Mouse (Mus musculus) myocyte (in vitro differentiated cells): ENCODE measurements around the gene Cpne5.

Experiments
- CEBPB ChIP-seq: IDR thresholded peaks from 2 replicates; pipeline ENCODE4 v1.6.1; 2011; ENCODE audit warnings: mild to moderate bottlenecking, moderate library complexity; ENCODE audit not compliant: poor library complexity, insufficient read depth, severe bottlenecking
- MYOD1 ChIP-seq, 3 experiments: IDR thresholded peaks; one replicate each; pipeline ENCODE4 v1.6.1; 2011; ENCODE audit warnings: control low read depth in 2 of 3, low read depth in 2 of 3, mild to moderate bottlenecking in 2 of 3, moderate library complexity in 1 of 3; ENCODE audit not compliant: insufficient read length in 2 of 3, control insufficient read depth in 1 of 3
- MYOG ChIP-seq, 3 experiments: IDR thresholded peaks; one replicate each; pipeline ENCODE4 v1.6.1; 2011; ENCODE audit warnings: control low read depth in 2 of 3, low read depth in 2 of 3, mild to moderate bottlenecking in 2 of 3; ENCODE audit not compliant: insufficient read length in 2 of 3, control insufficient read depth in 1 of 3, insufficient read depth in 1 of 3
- POLR2A ChIP-seq: IDR thresholded peaks from one replicate; pipeline ENCODE4 v1.6.1; 2011; ENCODE audit warnings: low read depth, mild to moderate bottlenecking, control low read depth, moderate library complexity; ENCODE audit not compliant: insufficient read length
- POLR2AphosphoS2 ChIP-seq: IDR thresholded peaks from one replicate; pipeline ENCODE4 v1.6.1; 2011; ENCODE audit warnings: low read depth, control low read depth; ENCODE audit not compliant: insufficient read length
- REST ChIP-seq: IDR thresholded peaks from one replicate; pipeline ENCODE4 v1.6.1; 2011; ENCODE audit warnings: mild to moderate bottlenecking, control low read depth, moderate library complexity; ENCODE audit not compliant: insufficient read depth, insufficient read length
- SRF ChIP-seq: IDR thresholded peaks from one replicate; pipeline ENCODE4 v1.6.1; 2011; ENCODE audit warnings: low read depth; ENCODE audit not compliant: control insufficient read depth, insufficient read length
- USF1 ChIP-seq: IDR thresholded peaks from one replicate; pipeline ENCODE4 v1.6.1; 2011; ENCODE audit warnings: low read depth, mild to moderate bottlenecking, control low read depth, moderate library complexity

- TF ChIP-seq POLR2A (no peak), MYOD1 (IDR thresholded peaks at IDR 0.05; ENCODE audit: control insufficient read depth in 1 of 3, insufficient read length in 2 of 3, low read depth in 2 of 3) (no peak), CEBPB (no peak), SRF (no peak), POLR2AphosphoS2 (no peak), USF1 (no peak), MYOG (IDR thresholded peaks at IDR 0.05; ENCODE audit: control insufficient read depth in 1 of 3, insufficient read depth in 1 of 3, insufficient read length in 2 of 3, low read depth in 2 of 3) (no peak), REST (no peak)
Observed at GRCm38 (mm10) chr17:29213381-29214192, 24.4 kb downstream of the Cpne5 start.
